Mouse (Mus musculus): Measurements from ENCODE around the gene Cdk17. TPM values are rescaled to one million over a fixed set of nuclear protein-coding genes. Genes with fewer than 3 reads are reported as not detected.

Cdk17 gene
- total RNA-seq, 2 experiments from 2014 or later = 37.5 to 38.0 TPM

- no peak for DNase-seq
These were observed 10.6 kb downstream of the Cdk17 start for GRCm38 (mm10) chr10:93171182-93171855.

DNA sequence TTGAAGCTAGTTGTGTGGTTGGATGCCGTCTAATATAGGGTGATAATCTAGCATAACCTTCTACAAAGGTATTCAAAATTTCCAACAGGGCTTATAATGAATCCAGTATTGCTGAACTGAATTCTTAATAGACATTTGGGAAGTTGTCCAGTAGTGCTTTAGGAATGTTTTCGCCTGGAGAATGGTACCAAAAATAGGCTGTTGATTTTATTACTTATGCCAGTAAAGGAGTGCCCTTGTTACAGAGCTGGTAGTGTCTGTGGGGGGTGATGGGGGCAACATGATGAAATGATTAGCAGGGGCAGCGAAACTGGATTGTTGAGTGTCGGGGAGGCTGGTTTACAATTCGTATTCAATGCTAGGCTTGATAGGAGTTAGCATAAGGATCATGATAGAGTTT, 16.8 kb downstream of the Cdk17 start:
- no peak for DNase-seq

- DNase-seq = no peak
These were observed 17.2 kb downstream of the Cdk17 start for GRCm38 (mm10) chr10:93177874-93178273.

GRCm38 (mm10) chr10:93178662-93179061, 18.0 kb downstream of the Cdk17 start:
- DNase-seq = no peak

- DNase-seq = no peak
These were observed 19.2 kb downstream of the Cdk17 start for GRCm38 (mm10) chr10:93179669-93180460.

DNA sequence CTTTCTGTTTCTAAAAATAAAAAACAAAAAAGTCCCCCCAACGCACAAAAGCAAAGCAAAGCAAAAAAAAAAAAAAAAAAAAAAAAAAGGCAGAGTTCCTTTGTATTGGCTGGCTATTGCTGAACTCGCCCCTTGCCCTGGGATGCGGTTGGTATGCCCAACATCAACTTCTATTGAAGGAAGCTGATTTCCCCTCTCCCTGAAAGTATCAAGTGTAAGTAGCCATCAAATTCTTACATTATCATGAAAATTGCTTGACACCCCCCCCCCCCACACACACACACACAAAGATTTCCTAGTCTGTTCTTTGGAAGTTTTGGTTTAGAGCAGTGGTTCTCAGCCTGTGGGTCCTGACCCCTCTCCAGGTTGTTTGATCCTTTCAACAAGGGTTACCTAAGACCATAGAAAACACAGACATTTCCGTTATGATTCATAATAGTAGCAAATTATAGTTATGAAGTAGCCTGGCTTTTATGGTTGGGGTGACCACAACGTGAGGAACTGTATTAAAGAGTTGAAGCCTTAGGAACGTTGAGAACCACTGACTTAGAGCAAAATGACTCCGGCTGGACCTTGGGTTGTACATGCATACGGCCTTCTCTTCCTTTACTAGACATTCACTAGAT, 23.8 kb downstream of the Cdk17 start:
- no peak for DNase-seq

GRCm38 (mm10) chr10:93188440-93188999, 27.8 kb downstream of the Cdk17 start:
- DNase-seq = no peak

DNA sequence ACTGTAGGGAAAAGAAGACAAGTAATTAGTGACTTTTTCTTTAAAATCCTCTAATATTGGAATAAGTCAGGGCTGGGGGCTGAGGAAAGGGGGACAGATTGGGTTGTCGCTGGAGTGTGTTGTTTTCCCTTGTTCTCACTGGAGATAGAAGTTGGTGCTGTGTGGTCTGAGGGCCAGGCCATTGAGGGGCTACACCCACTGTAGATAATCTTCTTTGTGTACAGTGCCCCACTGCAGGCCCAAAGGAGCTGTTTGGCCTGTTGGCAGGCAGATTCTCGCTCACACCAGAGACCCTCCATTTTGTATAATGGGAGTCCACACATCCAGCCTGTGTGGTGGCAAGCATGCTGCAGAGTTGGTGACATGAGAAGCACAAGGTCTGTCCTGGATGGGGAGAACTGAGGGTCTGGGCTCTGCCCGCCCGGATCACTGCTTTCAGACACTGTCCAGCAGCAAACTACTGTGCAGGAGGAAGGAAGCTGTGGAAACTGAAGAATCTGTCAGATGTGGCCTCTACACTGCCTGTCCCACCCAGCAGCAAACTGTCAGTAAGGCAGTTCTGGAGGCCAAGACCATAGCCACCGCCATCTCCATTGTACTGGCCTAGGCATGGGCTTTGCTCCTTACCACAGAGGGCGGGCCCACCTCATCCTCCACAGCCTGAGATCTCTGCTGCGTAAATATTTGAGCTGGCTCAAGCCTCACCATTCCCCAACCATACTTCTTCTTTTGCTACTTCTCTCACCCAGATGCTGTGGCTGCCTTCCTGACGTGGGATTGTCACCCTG, 30.0 kb downstream of the Cdk17 start:
- no peak for DNase-seq

DNA sequence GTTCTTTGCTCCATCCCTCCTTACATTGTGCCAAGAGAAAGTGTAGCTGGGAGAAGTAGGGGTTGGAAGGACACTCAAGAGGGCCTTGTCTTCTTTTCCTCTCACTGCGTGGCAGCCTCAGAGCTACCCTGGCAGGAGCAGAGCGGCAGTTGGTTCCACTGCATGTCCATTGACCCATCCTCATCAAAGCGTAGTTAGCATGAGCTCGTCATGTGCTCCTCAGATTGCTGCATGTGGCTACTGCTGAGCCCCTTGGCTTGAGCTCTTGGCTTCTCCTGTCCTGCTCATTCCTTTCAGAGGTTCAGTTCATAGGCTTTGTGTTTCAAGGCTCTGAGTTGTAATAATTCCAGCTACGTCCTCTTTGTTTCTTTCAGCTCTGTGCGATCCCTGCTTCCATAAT, 36.4 kb downstream of the Cdk17 start:
- no peak for DNase-seq

- no peak for DNase-seq
These were observed 38.3 kb downstream of the Cdk17 start for GRCm38 (mm10) chr10:93198958-93199357.

DNA sequence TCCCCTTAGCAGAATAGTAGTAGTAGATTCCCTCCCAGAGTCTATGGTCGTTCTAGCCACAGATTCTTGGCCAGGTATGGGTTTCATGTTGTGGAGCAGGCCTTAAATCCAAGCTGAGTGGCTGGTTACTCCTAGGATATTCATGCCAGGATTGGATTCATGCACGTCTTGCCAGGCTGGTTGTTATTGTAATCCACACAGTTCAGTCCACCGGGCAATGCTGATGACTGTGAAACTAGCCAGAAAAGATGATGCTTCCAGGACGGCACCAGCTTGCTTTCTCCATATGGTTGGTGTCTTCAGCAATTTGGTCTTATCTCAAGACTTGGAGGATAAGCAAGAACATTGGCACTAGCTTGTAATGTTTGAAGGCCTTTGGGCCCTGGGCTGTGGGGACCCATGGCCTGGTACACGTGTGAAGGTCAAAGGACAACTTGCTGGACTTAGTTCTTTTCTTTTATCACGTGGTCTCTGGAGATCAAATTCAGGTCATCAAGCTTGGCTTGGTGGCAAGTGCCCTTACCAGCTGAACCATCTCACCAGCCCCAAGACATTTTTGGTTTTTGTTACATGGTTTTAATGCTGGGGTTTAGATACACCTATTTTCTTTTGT, 41.3 kb downstream of the Cdk17 start:
- no peak for DNase-seq

GRCm38 (mm10) chr10:93205287-93205956, 44.7 kb downstream of the Cdk17 start:
- DNase-seq = no peak

DNA sequence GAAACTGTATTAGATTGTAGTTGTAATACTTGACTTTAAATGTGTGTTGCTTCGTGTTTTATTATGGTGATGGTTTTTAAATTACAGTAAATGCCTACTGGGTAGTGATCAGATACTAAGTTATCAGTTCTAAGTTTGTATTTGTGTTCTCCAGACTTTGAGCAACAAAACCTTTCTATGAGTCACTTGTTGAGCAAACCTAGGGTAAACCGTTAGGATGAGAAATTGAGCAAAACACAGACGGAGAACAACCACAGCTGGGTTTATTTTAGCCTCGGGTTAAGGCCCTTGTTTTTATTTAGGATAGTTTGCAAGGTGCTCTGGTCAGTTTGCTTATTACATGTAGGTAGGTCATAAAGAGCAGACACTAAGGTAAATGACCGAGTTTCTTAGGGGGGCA, 46.5 kb downstream of the Cdk17 start:
- no peak for DNase-seq

GRCm38 (mm10) chr10:93212699-93213098, 52.0 kb downstream of the Cdk17 start:
- DNase-seq = no peak

GRCm38 (mm10) chr10:93213339-93213738, 52.7 kb downstream of the Cdk17 start:
- no peak for DNase-seq

GRCm38 (mm10) chr10:93214251-93214650, 53.6 kb downstream of the Cdk17 start:
- DNase-seq = no peak

DNA sequence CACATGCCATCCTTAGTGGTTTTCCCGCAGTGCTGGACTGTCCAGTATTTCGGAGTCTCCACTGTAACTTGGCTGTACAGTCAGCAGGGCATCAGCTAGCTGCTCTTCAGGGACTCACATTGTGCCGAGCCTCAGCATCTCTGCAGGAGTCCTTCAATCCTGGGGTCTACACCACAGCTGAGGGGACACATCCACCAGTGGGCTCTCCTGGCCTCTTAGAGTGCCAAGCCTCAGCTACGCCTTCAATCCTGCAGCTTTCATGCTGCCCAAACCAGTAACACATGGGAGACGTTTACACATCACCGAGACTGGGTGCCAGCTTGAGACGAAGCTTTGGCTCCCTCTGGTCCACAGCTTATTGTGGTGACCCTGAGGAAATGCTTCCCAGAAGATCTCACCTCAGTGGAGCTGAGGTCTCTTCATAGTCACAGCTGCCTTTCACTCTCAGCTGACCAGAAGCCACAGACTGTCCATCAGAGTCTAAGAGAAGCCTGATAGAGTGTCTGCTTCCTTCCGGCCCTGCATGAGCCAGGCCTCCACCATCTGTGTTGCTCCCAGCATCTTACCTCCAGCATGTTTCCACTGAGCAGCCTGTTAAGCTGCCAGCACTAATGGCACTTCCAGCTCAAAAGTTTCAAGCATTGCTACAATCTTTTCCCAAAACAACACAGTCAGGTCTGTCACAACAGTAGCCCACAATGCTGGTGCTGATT, 54.5 kb downstream of the Cdk17 start:
- DNase-seq = no peak

- no peak for DNase-seq
These were observed 65.1 kb downstream of the Cdk17 start for GRCm38 (mm10) chr10:93225751-93226150.

DNA sequence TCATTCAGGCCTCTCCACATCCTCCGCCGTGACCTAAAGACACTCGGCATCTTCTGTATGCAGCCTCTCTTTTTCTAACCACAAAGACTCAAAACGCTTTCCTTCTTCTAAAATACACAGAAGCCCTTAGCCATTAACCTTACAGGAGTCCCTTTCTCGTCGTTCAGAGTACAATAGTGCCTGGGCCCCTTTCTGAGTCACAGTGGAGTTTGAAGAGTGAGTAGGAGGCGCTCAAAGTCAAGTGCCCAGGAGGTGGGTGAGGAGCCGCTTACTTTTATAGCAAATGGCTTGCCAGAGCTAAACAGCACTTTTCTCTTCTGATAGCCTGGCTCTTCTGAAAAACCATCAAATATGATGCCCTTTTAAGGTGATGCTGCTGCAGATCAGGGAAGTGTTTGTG, 67.2 kb downstream of the Cdk17 start:
- no peak for DNase-seq

GRCm38 (mm10) chr10:93228401-93229007, 67.8 kb downstream of the Cdk17 start:
- no peak for DNase-seq

Data from heart, postnatal 4 days (tissue).